Mouse (Mus musculus): ENCODE measurements around the gene Suds3.

Suds3 gene

GRCm38 (mm10) chr5:117042661-117043060, 73.3 kb downstream of the Suds3 start:
- DNase-seq (ENCODE audit: low spot score in 2 of 2): no peak

All from spleen, postnatal 14 days (tissue).